ENCODE assay signal across 10 mouse cellular contexts in the genomic region with DNA sequence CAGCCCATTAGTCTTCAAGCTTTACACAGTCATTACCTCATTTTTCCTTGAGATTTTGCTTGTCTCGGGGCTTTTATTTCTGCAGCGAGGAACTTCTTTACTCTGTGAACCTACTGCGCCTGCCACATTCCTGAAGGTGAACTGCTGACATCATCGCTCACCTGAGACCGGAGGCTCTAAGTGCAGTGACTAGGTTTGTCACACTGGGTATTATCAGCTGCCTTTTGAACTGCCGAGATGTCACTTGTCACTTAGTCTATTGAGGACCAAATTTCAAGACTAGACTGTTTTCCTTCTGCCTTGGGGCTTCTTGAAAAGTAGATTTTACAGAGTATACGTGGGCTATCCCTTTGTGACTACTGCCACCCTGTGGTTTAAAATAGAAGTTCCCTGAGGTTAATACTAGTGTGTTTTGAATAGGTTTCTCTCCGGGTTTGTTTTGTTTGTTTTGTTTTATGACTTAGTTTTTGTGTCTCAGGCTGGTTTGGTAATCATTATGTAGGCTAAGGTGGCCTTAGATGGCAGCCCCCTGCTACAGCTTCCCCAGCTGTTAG. TPM values are rescaled to one million over a fixed set of nuclear protein-coding genes. Genes with fewer than 3 reads are reported as not detected.
A peak's percentile ranks its signal among the peaks of the same experiment; 100 is the strongest.
DNase-seq lines count a peak whose midpoint lies in the region; ATAC-seq and TF ChIP-seq lines count a peak whose summit lies in the region.
"Had no signal": no experiment of that assay in that cellular context is flagged by ENCODE, and none has a peak within 500 bp of the region (broad histone marks: within the 10 kb centered on the region; RNA-seq: fewer than 3 reads in every experiment).

No protein-coding gene starts in this region.

- peaks cover 39% of the 10 kb centered on the region for H3K4me1 ChIP-seq in hindbrain, embryonic 16.5 days (ENCODE audit: control insufficient read depth, insufficient read depth, low read depth, low read length)
- H3K4me1 ChIP-seq in hindbrain, embryonic 13.5 days (replicated peaks): peaks cover 56% of the 10 kb centered on the region
- H3K4me1 ChIP-seq in midbrain, postnatal 0 days (ENCODE audit: insufficient read depth, low read length): peaks cover 18% of the 10 kb centered on the region

- no peak overlapping the region for H3K4me2 ChIP-seq in hindbrain, embryonic 16.5 days (ENCODE audit: low read length)
- no peak overlapping the region for H3K4me2 ChIP-seq in hindbrain, embryonic 13.5 days
- no peak overlapping the region for H3K4me2 ChIP-seq in midbrain, postnatal 0 days (ENCODE audit: low read depth, low read length, poor library complexity, severe bottlenecking)
- H3K4me2 ChIP-seq: embryonic facial prominence, embryonic 15.5 days; liver, embryonic 13.5 days had no signal

- peak; percentile 88 for TF ChIP-seq CTCF in midbrain, postnatal 0 days (IDR thresholded peaks at IDR 0.05)

- no peaks in the 10 kb centered on the region for H3K9me3 ChIP-seq in hindbrain, embryonic 16.5 days (ENCODE audit: control insufficient read depth, low read length)
- no peaks in the 10 kb centered on the region for H3K9me3 ChIP-seq in hindbrain, embryonic 13.5 days
- no peaks in the 10 kb centered on the region for H3K9me3 ChIP-seq in midbrain, postnatal 0 days (ENCODE audit: low read length)
- H3K9me3 ChIP-seq: embryonic facial prominence, embryonic 15.5 days; liver, embryonic 13.5 days had no signal

- ATAC-seq in hindbrain, embryonic 16.5 days: peak; percentile 40; the same call in 1 of the 2 replicates
- no peak for ATAC-seq in hindbrain, embryonic 13.5 days (ENCODE audit: low FRiP score)
- peak; percentile 56 for ATAC-seq in CD4-positive, CD25-positive, alpha-beta regulatory T cell, adult 4 months
- ATAC-seq in inflammation-experienced regulatory T-cells, adult 6 months: peak; percentile 41
- peak; percentile 36; the same call in 1 of the 2 replicates for ATAC-seq in midbrain, postnatal 0 days (ENCODE audit: low FRiP score)

- intact Hi-C loops in gastrocnemius, postnatal 36 days (cut with DNase I): loop anchor here (5.0 kb wide), 4 partner anchors 51 to 186 kb away; no protein-coding TSS in a partner anchor

- peak; percentile 72 for DNase-seq in ZHBTc4 (ENCODE audit: low read depth, low spot score)
- DNase-seq in midbrain, postnatal 0 days (ENCODE audit: low spot score): peak; percentile 87
- DNase-seq in spleen, adult 18-20 months: no peak
- DNase-seq in gastrocnemius, postnatal 36 days: no peak
- DNase-seq: liver, embryonic 13.5 days had no signal

- whole genome bisulfite sequencing in hindbrain, embryonic 16.5 days: 40% methylated on average over 8 of the region's 8 CpGs
- 45% methylated on average over 8 of the region's 8 CpGs for WGBS in hindbrain, embryonic 13.5 days
- 35% methylated on average over 8 of the region's 8 CpGs for WGBS in midbrain, postnatal 0 days

- H3K27me3 ChIP-seq in hindbrain, embryonic 16.5 days (replicated peaks; ENCODE audit: control insufficient read depth, insufficient read depth, low read length): no peaks in the 10 kb centered on the region
- 0 out of 2 replicates have a peak, but pooled peaks cover 6% of the 10 kb centered on the region for H3K27me3 ChIP-seq in hindbrain, embryonic 13.5 days
- H3K27me3 ChIP-seq in midbrain, postnatal 0 days (ENCODE audit: insufficient read depth, low read length): no peaks in the 10 kb centered on the region

- no peaks in the 10 kb centered on the region; the same call in 1 of the 2 replicates for H3K36me3 ChIP-seq in hindbrain, embryonic 16.5 days (ENCODE audit: control insufficient read depth, insufficient read depth, low read length)
- peaks cover 8% of the 10 kb centered on the region; the same call in 1 of the 2 replicates for H3K36me3 ChIP-seq in hindbrain, embryonic 13.5 days
- H3K36me3 ChIP-seq in midbrain, postnatal 0 days (ENCODE audit: insufficient read depth, low read length): no peaks in the 10 kb centered on the region
- H3K36me3 ChIP-seq: embryonic facial prominence, embryonic 15.5 days had no signal

- no peak overlapping the region for H3K4me3 ChIP-seq in hindbrain, embryonic 16.5 days (ENCODE audit: low read length)
- no peak overlapping the region for H3K4me3 ChIP-seq in hindbrain, embryonic 13.5 days
- no peak overlapping the region for H3K4me3 ChIP-seq in midbrain, postnatal 0 days (ENCODE audit: low read depth, low read length)
- H3K4me3 ChIP-seq: embryonic facial prominence, embryonic 15.5 days; liver, embryonic 13.5 days had no signal

- no peak overlapping the region for H3K27ac ChIP-seq in hindbrain, embryonic 16.5 days (ENCODE audit: low read depth, low read length)
- no peak overlapping the region for H3K27ac ChIP-seq in hindbrain, embryonic 13.5 days
- no peak overlapping the region for H3K27ac ChIP-seq in midbrain, postnatal 0 days (ENCODE audit: low read depth, low read length)
- H3K27ac ChIP-seq: embryonic facial prominence, embryonic 15.5 days; liver, embryonic 13.5 days had no signal

- no peak overlapping the region for H3K9ac ChIP-seq in hindbrain, embryonic 16.5 days (ENCODE audit: low read depth, low read length)
- no peak overlapping the region for H3K9ac ChIP-seq in hindbrain, embryonic 13.5 days
- no peak overlapping the region for H3K9ac ChIP-seq in midbrain, postnatal 0 days (replicated peaks; ENCODE audit: low read length, poor library complexity, severe bottlenecking)
- H3K9ac ChIP-seq: embryonic facial prominence, embryonic 15.5 days; liver, embryonic 13.5 days had no signal

RNA-seq across cellular contexts. Expression of gene Rpp25l, which starts 5.1 kb away (rescaled TPM):
- 63.6 and 65.2 TPM in 2 replicates for polyA plus RNA-seq in hindbrain, embryonic 16.5 days (2015; fragmentation: Nextera tagmentation; extraction: Ambion mirVana)
- 63.0 and 66.8 TPM in 2 replicates for polyA plus RNA-seq in hindbrain, embryonic 13.5 days (2015; fragmentation: Nextera tagmentation; extraction: Ambion mirVana)
- 10 to 100 TPM; 57.2 to 58.2 TPM for polyA plus RNA-seq in CD4-positive, CD25-positive, alpha-beta regulatory T cell, adult 4 months (2017; shearing (Covaris generic))
- 10 to 100 TPM; 51.3 to 65.6 (median 54.5) TPM for polyA plus RNA-seq in inflammation-experienced regulatory T-cells, adult 6 months (2017; shearing (Covaris generic))
- 38.3 and 39.7 TPM in 2 replicates for total RNA-seq in midbrain, postnatal 0 days (2014; rRNA removed)
- polyA plus RNA-seq in midbrain, postnatal 0 days (2015; fragmentation: Nextera tagmentation; extraction: Ambion mirVana): 44.3 and 49.9 TPM in 2 replicates
- 10 to 100 TPM; 46.8 to 50.0 TPM for total RNA-seq in gastrocnemius, postnatal 36 days (2021)

RNA-seq across cellular contexts. Expression of gene Il11ra1, which starts 8.5 kb away (rescaled TPM):
- 46.4 and 46.6 TPM in 2 replicates for polyA plus RNA-seq in hindbrain, embryonic 16.5 days (2015; fragmentation: Nextera tagmentation; extraction: Ambion mirVana)
- polyA plus RNA-seq in hindbrain, embryonic 13.5 days (2015; fragmentation: Nextera tagmentation; extraction: Ambion mirVana): 47.6 and 48.5 TPM in 2 replicates
- 10 to 100 TPM in 1 of 2 experiments, 1 to 10 TPM in 1; 10.0 to 14.0 TPM for polyA plus RNA-seq in CD4-positive, CD25-positive, alpha-beta regulatory T cell, adult 4 months (2017; shearing (Covaris generic))
- 10 to 100 TPM in 1 of 3 experiments, 1 to 10 TPM in 2; 4.0 to 13.8 (median 7.7) TPM for polyA plus RNA-seq in inflammation-experienced regulatory T-cells, adult 6 months (2017; shearing (Covaris generic))
- 21.8 and 26.5 TPM in 2 replicates for total RNA-seq in midbrain, postnatal 0 days (2014; rRNA removed)
- 28.8 and 35.3 TPM in 2 replicates for polyA plus RNA-seq in midbrain, postnatal 0 days (2015; fragmentation: Nextera tagmentation; extraction: Ambion mirVana)
- 10 to 100 TPM; 30.8 to 41.2 TPM for total RNA-seq in gastrocnemius, postnatal 36 days (2021)

RNA-seq across cellular contexts. Expression of gene Cntfr, which starts 11.4 kb away (rescaled TPM):
- 22.5 and 29.5 TPM in 2 replicates for polyA plus RNA-seq in hindbrain, embryonic 16.5 days (2015; fragmentation: Nextera tagmentation; extraction: Ambion mirVana)
- polyA plus RNA-seq in hindbrain, embryonic 13.5 days (2015; fragmentation: Nextera tagmentation; extraction: Ambion mirVana): 24.4 and 27.8 TPM in 2 replicates
- not detected for polyA plus RNA-seq in CD4-positive, CD25-positive, alpha-beta regulatory T cell, adult 4 months (2017; shearing (Covaris generic))
- not detected for polyA plus RNA-seq in inflammation-experienced regulatory T-cells, adult 6 months (2017; shearing (Covaris generic))
- 61.6 and 69.2 TPM in 2 replicates for total RNA-seq in midbrain, postnatal 0 days (2014; rRNA removed)
- 20.1 and 23.4 TPM in 2 replicates for polyA plus RNA-seq in midbrain, postnatal 0 days (2015; fragmentation: Nextera tagmentation; extraction: Ambion mirVana)
- 10 to 100 TPM; 24.8 to 31.1 TPM for total RNA-seq in gastrocnemius, postnatal 36 days (2021)

RNA-seq across cellular contexts. Expression of gene Dctn3, which starts 14.7 kb away (rescaled TPM):
- polyA plus RNA-seq in hindbrain, embryonic 16.5 days (2015; fragmentation: Nextera tagmentation; extraction: Ambion mirVana): 309 and 323 TPM in 2 replicates
- 301 and 303 TPM in 2 replicates for polyA plus RNA-seq in hindbrain, embryonic 13.5 days (2015; fragmentation: Nextera tagmentation; extraction: Ambion mirVana)
- polyA plus RNA-seq in CD4-positive, CD25-positive, alpha-beta regulatory T cell, adult 4 months (2017; shearing (Covaris generic)): 10 to 100 TPM; 91.6 to 93.7 TPM
- 100 to 1,000 TPM in 1 of 3 experiments, 10 to 100 TPM in 2; 88.8 to 122 (median 95.5) TPM for polyA plus RNA-seq in inflammation-experienced regulatory T-cells, adult 6 months (2017; shearing (Covaris generic))
- 122 and 150 TPM in 2 replicates for total RNA-seq in midbrain, postnatal 0 days (2014; rRNA removed)
- 308 and 345 TPM in 2 replicates for polyA plus RNA-seq in midbrain, postnatal 0 days (2015; fragmentation: Nextera tagmentation; extraction: Ambion mirVana)
- 10 to 100 TPM; 40.9 to 41.9 TPM for total RNA-seq in gastrocnemius, postnatal 36 days (2021)

RNA-seq across cellular contexts. Expression of gene Arid3c, which starts 22.7 kb away (rescaled TPM):
- 0.76 and 0.84 TPM in 2 replicates for polyA plus RNA-seq in hindbrain, embryonic 16.5 days (2015; fragmentation: Nextera tagmentation; extraction: Ambion mirVana)
- polyA plus RNA-seq in hindbrain, embryonic 13.5 days (2015; fragmentation: Nextera tagmentation; extraction: Ambion mirVana): 1.1 and 2.2 TPM in 2 replicates
- not detected for polyA plus RNA-seq in CD4-positive, CD25-positive, alpha-beta regulatory T cell, adult 4 months (2017; shearing (Covaris generic))
- polyA plus RNA-seq in inflammation-experienced regulatory T-cells, adult 6 months (2017; shearing (Covaris generic)): not detected
- total RNA-seq in midbrain, postnatal 0 days (2014; rRNA removed): 0.27 and 0.33 TPM in 2 replicates
- 0.42 and 0.48 TPM in 2 replicates for polyA plus RNA-seq in midbrain, postnatal 0 days (2015; fragmentation: Nextera tagmentation; extraction: Ambion mirVana)
- not detected for total RNA-seq in gastrocnemius, postnatal 36 days (2021)
- polyA plus RNA-seq: liver, embryonic 13.5 days had no signal

Comparison
In these comparisons a context has a peak if more than half of its experiments do, and no peak if none do; other contexts are left out.
1. DNase-seq: peak in ZHBTc4 (single experiment) and midbrain, postnatal 0 days (single experiment); none in spleen, adult 18-20 months (0 of 2) and gastrocnemius, postnatal 36 days (0 of 2).
2. RNA of gene Cntfr, which starts 11.4 kb away (polyA plus RNA-seq): 24.4 to 27.8 TPM in hindbrain, embryonic 13.5 days, 22.5 to 29.5 TPM in hindbrain, embryonic 16.5 days and 20.1 to 23.4 TPM in midbrain, postnatal 0 days; not detected in CD4-positive, CD25-positive, alpha-beta regulatory T cell, adult 4 months and not detected in inflammation-experienced regulatory T-cells, adult 6 months; every median in the first group is over 10 times any median in the second.